Mouse (Mus musculus) adrenal gland, postnatal 4 days (tissue): ENCODE measurements around the gene L1cam. TPM values are rescaled to one million over a fixed set of nuclear protein-coding genes. Genes with fewer than 3 reads are reported as not detected.

Source experiments
- total RNA-seq, 2 experiments: library from RNA; stranded (reverse); gene quantifications; 2 replicates each; pipeline ENCODE4 v1.2.3; 2021

The L1cam gene
- total RNA-seq, 2 experiments from 2014 or later = 27.6 to 45.7 TPM

Other genes starting within 250 kb of the L1cam start
- gene Pnck, start 236.0 kb downstream of the L1cam start, total RNA-seq = 10 to 100 TPM; 21.1 to 21.3 TPM
- gene Slc6a8, start 223.0 kb downstream of the L1cam start, total RNA-seq = 10 to 100 TPM; 66.1 to 78.9 TPM
- 100 to 1,000 TPM; 175 to 197 TPM for gene Bcap31, start 179.9 kb downstream of the L1cam start, total RNA-seq
- gene Abcd1, start 179.5 kb downstream of the L1cam start, total RNA-seq = 10 to 100 TPM; 28.9 to 29.6 TPM
- gene Plxnb3, start 139.0 kb downstream of the L1cam start, total RNA-seq = 1 to 10 TPM; 2.2 to 2.6 TPM
- gene Srpk3, start 121.7 kb downstream of the L1cam start, total RNA-seq = 1 to 10 TPM; 2.7 to 4.6 TPM
- gene Idh3g, start 109.2 kb downstream of the L1cam start, total RNA-seq = 100 to 1,000 TPM; 296 to 313 TPM
- 100 to 1,000 TPM; 182 to 189 TPM for gene Ssr4, start 109.1 kb downstream of the L1cam start, total RNA-seq
- gene Pdzd4, start 71.1 kb downstream of the L1cam start, total RNA-seq = 1 to 10 TPM; 8.2 to 9.8 TPM
- under 1 TPM in 1 of 2 experiments, not detected in 1; 0.76 TPM for gene Avpr2, start 4.0 kb downstream of the L1cam start, total RNA-seq
- 10 to 100 TPM in 1 of 2 experiments, 1 to 10 TPM in 1; 6.6 to 10.1 TPM for gene Arhgap4, start 25.8 kb upstream of the L1cam start, total RNA-seq
- gene Naa10, start 25.8 kb upstream of the L1cam start, total RNA-seq = 100 to 1,000 TPM in 1 of 2 experiments, 10 to 100 TPM in 1; 98.4 to 104 TPM
- 10 to 100 TPM; 30.4 to 30.8 TPM for gene Renbp, start 34.7 kb upstream of the L1cam start, total RNA-seq
- 10 to 100 TPM; 93.9 to 95.8 TPM for gene Hcfc1, start 70.3 kb upstream of the L1cam start, total RNA-seq
- gene Irak1, start 127.8 kb upstream of the L1cam start, total RNA-seq = 100 to 1,000 TPM; 127 to 128 TPM
- gene Opn1mw, start 231.4 kb upstream of the L1cam start, total RNA-seq = not detected
- gene Mecp2, start 239.3 kb upstream of the L1cam start, total RNA-seq = 10 to 100 TPM; 41.1 to 45.1 TPM